Mouse (Mus musculus) cerebellum, adult 11 months (tissue): Measurements from ENCODE around the gene Smarca2.

Source experiments
- DNase-seq: peaks from one replicate; pipeline ENCODE4 v3.0.0; 2022

Gene Smarca2

DNA sequence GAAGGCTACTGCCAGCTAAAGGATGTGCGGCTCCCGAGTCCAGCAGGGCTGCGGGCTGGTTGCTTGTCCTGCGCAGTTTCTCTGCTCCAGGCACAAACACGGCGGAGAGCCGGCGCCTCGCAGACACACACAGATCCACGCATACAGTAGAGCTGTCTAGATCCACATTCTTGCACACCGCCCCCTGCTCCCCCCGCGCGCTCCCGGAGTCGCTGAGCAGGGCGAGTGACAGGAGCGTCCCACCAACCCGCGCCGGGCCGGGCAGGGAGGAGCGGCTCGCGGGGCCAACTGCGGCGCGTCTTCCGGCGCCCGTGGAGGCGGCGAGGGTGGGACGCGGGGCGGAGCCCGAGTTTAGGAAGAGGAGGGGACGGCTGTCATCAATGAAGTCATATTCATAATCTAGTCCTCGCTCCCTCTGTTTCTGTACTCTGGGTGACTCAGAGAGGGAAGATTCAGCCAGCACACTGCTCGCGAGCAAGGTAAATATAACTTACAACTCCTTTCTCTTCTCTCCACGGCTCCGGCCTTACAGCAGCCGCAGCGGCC, at the start of gene Smarca2:
Gene Smarca2, plus strand, starts transcription at position 296 of the 546 bp plus-strand sequence.
- peak; percentile 98 for DNase-seq

DNA sequence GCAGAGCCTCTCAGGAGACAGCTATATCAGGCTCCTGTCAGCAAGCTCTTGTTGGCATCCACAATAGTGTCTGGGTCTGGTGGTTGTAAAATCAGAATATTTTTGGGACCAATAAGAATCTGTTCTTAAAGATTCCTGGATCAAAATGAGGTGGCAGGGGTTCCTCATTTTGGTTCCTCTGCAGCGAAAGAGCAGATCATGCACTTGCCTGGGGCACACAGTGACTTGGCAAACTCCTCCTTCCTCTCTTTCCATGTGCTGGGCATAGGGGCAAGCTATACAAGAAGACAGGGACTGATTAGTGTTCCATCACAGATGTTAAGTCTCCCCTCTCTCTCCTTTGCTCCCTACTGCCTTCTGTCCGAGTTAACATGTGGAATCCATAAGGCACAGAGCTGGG, 40.0 kb upstream of the Smarca2 start:
- no peak for DNase-seq

DNA sequence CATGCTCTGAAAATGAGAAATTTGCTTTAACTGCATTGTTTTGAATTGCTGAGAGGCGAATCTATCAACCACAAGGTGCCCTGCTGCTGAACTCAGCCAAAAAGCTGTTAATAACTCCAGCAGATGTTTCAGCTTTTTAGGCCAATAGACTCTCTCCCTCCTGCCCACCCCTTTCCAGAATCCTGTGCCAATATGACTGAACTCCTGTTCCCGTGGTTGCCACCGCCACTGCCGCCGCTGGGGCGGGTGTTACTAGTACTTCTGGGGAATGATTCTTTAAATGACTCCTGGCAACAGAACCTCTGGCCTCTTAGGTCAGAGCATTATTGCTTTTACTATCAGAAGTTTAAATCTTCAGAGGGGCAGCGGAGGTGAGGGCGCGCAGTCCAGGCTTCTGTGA, 38.7 kb upstream of the Smarca2 start:
- DNase-seq = no peak

DNA sequence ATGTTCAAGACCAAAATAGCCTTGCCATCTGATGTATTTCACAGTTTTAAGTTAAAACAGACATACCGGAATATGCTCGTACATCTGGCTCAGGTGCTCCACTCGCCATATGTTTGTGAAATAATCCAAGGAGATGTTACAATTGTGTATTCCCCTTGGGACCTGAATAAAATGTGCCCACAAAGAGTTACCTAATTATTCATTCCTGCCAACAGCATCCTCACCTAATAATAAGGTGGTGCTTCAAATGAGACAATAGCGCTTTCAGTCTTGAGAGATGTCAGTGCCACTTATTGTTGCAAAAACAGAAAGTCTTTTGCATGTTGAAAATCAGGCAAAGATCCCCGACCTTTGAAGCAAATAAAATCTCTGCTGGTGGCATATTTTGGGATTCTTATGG, 36.6 kb upstream of the Smarca2 start:
- no peak for DNase-seq

DNA sequence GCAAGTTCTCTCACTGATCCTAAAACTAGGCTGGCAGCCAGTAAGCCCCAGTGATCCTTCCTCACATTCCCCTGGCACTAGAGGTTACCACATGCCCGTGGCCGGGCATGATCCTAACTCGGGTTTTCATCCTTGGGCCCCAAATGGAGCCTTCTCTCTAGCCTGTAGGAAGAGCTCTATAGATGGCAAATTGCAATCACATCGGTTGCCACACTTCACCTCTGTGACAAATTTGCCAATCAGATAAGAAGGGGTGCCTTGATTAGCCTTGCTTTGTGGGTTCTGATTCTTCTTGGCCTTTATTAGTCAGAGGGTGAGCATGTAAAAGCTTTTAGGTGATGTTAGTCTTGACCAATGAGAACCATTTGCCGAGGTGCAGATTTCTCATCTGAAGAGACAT, 35.9 kb upstream of the Smarca2 start:
- no peak for DNase-seq

DNA sequence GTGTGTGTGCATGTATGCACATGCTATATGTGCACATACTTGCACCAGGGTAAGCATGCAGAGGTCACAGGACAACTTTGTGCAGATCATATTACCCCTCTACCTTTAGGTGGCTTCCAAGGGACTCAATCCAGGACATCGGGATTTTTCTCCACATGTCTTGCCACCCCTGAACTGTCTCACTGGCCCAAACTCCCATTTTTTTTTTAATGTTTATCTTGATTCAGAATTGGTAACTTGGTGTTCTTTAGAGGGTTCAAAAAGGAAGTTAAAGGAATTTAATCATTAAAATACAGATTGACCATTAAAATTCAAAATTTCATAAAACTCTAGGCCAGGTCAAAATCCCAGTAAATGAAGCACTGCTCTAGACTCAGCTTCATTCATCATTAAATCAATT, 35.4 kb upstream of the Smarca2 start:
- DNase-seq = no peak

DNA sequence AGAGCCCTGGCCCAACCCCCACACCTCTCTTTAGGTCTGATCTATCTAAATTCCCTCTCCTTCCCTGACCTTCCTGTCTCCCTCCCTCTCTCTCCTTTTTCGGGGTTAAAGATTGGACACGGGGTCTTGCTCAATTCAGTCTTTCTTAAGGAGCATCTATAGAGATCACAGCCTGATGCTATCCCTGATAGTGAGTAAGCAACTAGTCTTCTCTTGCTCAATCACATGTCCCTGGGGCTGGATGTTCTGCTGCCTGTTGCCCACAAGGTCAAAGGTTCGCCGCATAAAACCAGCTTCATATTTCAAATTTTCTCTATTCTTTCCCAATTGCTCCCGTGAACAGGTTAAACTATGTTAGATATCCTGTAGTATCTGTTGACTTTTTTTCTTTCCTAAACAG, 25.2 kb upstream of the Smarca2 start:
- DNase-seq = no peak

DNA sequence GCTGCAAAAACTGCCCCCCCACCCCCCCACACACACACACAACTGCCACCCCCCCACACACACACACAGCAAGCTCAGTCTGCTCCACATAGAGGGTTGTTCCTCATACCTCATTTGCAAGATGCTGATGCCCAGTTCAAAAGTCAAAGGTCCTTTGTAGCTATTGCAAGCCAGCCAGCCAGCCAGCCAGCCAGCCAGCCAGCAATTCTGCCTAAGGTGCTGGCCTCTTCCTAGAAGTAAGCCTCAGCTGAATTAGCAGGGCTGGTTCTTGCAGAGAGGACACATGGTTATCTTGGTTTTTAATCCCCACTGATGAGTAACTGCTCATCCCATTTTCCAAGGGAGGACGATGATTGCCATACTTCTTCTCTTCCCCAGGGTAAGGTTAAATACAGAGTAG, 24.8 kb upstream of the Smarca2 start:
- no peak for DNase-seq

DNA sequence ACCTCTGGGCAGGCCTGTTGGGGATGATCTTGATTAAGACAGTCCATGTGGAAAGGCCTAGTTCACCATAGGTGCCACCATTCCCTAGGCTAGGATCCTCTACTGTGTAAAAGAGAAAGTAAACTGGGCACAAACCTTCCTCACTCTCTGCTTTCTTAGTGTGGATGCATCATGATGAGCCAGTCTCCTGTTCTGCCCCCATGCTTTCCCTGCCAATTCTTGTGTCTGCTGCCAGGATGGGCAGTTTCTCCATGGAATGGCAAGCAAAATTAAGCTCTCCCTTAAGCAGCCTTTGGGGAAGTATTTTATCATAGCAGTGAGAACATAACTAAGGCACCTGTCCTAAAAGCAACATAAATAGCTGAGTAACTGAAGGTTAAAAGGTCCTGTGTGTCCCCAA, 10.2 kb upstream of the Smarca2 start:
- no peak for DNase-seq

DNA sequence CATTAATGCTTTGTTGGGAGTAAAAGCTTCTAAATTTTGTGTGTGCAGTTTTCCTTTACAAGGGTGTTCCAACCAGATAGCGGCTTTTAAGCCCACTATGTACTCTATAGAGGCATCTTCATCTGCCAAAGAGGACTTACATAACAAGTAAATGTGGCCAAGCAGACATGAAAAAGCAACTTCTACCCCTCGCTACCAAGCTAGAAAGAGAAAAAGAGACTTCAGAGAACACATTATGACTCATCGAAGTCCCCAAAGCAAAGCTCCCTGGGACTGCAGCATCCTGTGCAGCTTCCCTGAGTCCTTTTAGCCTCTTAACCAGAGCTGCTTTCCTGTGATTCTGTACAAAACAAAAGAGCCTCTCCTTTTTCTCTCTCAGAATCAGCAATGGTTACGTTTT, 3.4 kb upstream of the Smarca2 start:
- no peak for DNase-seq

DNA sequence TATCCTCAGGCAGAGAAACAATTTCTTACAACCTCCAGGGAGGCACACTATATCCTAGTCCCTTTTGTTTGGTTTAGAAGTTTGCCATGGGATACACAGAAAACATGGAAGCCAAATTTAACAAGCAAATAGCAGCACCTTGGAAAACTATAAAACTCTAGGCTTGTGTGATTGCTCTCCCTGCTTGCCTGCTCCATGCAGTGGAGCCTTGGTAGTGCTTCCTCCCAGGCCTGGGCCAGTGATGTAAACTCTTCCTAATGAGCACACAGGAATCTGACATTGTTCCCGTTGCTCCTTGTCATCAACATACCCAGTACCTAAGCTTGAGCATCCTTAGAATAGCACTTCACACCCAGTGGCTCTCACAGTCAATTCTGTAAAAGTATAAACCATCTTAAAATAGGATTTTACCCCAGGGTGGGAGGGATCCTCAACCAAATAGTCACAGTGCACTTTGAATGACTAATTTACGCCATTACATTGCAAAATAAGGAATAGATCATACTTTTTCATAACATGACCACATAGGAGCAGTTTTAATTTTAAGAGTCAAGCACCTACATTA, 1.5 kb upstream of the Smarca2 start:
- DNase-seq = no peak

DNA sequence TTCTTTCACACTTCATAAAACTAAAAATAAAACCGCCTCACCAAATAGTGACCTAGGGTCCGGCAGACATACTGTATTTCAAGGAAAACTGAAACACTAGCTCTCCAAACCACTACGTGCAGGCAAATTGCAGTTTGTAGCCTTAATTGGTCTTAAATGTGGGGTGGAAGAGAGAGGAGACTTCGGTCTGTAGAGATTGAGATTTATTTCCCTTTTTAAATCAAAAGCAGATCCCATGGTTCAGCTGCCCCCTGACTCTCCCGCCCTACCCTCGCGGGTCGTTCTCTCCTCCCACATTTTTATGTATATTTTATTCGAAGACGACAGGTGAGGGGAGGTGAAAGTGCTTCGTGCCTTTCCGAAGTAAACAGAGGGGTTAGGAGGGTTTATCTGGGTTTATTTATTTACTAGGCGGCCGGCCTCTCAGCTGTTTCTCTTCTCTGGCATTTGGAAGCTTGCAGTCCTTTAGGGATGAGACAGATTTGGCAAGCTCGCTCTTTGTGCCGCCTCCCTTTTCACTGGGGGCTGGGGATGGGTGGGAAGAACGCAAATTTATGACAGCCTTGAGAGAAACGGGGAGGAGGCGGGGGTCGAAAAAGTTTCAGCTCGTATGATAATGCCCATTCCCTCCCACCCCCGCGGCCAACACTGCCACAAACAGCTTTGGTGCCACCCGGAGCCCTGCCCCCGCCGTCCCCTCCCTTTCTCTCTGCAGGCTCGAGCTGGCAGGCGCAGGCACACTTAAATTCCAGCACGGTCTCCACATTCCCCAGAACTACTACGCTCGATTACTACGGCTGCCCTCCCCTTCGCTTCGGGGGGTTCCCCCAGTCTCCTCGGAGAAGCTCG, 720 bp upstream of the Smarca2 start:
- no peak for DNase-seq

DNA sequence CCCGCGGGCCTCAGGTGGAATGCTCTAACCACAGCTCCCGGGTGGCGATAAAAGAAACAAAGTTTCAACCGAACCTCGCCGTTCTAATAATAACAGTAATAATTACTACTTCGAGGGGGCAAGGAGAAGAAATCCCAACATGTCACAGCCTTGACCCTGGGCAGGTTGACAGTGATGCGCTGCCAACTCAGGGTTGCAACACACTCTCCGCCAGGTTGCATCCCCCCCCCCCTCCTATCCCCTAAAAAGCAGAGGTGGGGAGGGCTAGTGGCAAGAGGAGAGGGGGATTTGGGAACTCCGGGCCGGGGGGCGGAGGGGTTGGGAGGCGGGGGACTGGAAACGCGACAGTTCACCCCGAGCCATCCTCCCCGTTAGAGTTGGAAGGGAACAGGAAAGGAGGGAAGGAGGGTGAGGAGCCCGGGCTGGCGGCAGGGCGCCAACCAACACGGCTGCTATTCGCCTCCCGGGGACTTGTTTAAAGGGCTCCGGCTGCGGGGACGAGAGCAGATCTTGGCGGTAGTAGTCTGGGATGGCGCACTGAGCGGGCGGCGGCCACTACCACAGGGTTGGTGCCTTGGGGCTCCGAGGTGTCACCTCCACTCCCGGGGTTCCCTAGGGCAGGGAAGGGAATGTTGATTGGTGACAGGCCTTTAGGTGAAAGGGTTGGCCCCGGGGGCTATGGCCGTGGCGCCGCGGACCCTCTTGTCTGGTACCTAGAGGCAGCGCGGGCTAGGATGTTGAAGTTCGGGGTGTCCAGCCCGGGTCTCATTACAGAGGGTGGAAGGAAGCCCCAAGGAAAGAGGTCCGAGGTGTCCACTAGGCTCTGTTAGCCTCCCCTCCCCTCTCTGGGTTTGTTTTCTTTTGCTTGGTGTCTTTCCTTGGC, 829 bp downstream of the Smarca2 start:
- DNase-seq = peak; percentile 74

DNA sequence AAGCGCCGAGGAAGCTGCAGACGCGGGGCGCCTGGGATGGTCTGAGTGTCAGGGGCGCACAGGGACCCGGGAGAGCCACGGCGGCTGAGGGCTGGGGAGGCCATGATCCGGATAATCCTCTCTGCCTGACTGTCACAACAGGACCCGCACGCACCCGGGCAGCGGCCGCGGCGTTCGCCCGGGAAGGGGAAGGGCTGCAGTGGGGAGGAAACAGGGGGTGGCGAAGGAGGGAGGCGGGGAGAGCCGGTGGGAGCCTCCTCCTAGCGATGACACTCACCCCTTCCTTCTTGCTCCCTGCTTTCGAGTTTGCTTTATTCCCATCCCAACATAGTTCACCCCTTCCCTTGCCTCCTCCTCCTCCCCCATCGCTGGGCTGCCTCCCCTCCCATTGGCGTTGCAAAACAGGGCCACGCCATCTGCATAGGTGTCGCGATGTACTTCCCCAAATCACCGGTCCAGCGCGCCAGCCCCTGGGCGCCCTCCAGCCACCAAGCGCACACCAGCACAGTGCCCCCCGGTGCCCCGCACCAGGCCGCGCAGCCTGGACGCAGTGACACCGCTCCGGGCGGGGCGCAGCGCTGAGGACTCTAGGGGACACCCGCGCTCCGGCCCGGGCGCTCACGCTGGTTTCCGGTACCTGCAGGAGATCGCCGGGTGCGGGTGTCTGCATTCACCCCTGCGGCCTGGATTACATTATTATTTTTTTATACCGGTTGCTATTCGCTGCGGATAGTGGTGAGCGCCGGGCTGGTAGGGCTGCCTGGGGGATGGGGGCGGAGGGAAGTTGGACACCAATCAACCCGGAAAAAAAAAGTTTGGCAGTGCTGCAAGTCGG, 1.7 kb downstream of the Smarca2 start:
- peak; percentile 77 for DNase-seq

DNA sequence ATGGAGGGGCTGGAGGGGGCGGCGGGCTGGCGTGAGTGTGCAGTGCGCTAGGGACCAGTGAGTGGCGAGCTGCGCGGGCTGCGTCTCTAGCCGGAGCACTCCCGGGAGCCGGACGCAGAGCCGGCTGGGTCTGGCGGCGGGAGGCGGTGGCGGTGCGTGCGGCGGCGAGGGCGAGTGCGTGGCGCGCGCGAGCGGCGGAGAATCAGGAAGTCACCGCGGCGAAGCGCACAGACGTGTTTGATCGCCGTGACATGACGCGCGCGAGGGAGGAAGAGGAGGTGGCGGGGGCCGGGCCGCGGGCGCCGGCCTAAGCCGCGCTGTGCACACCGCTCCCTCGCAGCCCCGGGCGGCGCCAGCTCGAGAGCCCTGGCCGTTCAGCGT, 2.3 kb downstream of the Smarca2 start:
- DNase-seq = no peak

DNA sequence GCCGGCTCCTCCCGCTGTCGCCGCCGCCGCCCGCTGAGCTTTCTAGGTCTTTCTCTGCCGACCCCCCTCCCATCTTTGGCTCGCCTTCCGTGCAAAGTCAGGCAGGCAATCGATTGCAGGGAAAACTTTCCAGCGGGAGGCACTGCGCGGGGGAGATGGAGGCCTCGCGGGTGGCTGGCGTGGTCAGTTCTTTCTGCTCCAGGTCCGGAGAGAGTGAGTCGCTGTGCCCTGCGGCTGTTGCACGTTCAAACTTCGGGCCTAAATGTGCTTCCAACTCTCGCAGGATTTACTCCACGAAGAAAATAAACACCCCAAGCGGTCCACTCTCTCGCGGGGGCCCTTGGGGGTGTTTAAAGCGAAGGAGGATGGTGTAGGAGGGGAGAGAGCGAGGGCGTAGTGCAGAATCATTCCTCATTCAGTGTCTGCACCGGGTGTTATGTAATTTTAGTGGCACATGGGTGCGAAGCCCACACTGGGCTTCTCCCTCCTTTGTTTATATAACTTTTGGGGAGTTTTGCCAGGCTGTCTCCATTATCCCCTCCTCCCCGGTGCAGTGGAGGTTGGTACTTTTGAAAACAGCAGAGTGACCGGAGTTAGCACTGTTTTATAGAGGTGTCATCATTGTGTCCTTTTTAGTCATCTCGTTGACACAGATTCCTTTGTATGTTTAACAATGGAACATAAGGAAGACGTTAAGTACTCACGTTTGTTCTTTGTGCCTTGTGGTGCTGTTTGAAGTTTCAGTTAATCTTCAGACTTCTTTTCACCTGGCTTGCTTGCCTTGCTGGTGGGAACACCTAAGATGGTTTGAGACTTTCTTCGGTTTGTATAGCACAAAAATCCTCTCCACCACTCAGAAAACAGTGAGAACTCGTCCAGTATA, 2.9 kb downstream of the Smarca2 start:
- DNase-seq = no peak

DNA sequence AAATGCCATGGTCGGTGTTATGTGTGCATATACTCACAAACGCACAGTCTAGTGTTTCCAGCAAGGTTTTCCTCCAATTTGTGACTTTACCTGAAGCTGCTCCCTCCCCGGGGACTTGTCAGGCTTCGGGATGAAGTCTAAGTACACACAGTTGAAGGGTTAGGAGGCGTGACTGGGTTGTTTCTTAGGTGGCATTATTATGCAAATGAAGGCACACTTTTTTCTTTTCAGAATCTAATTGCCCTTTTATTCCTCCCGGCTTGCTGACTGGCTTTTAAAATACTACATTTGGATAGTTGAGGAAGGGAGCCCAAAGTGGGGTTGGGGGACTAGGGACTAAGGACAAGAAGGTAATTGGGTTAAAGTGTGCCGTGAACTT, 3.6 kb downstream of the Smarca2 start:
- DNase-seq = no peak

DNA sequence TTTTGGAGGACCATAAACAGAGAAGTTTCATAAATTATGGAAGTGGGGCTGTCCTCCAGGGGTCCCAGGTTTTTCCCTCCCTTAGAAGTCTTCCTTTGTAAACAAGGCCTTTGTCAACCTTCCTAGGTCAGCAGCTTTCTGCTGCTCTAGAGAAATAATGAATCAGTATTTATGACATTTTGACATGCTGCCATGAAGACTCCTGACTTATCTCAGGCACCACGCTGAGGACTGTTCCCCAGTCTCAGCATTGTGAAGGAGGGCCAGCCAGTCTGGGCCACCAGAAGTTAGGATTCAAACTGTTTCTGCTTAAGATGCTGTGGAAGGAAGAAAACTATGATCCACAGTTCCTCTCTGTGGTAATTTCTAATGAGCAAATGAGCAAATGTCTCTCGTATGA, 4.8 kb downstream of the Smarca2 start:
- DNase-seq = no peak

DNA sequence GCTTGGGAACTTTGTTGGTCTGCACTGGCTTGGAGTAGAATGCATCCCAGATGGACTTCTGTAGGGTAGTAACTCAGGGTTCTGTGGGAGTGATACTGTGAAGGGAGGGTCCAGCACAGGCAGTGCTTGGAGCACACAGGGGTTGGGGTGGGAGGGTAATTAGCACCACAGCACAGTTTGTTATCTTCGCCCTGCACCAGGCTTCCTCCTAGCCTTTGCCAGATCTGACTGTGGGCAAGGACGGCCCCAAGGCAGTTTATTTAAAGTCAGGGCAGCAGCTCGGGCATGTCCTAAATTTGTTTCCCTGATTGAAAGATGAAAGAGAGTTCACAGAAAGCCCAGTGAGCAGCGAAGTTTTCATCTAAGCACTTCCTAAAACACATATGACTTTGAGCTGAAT, 8.1 kb downstream of the Smarca2 start:
- DNase-seq = no peak

DNA sequence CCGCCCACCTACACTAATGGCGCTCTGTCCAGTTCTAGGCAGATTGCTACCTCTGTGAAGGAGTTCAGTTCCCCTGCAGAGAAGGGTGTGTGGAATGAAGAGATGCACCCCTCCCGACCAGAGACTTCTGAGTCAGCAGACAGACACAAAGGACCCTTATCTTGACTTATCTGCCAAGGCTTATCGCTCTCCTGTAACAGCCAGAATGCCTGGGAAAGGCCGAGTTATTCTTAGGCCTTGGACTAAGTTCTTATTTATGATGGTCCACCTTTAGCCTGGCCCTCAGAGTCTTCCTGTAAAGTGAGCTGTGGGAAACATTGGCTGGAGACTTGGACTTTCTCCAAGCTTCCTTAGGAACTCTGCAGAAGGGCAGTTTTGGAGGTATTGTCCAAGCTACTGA, 8.8 kb downstream of the Smarca2 start:
- no peak for DNase-seq

DNA sequence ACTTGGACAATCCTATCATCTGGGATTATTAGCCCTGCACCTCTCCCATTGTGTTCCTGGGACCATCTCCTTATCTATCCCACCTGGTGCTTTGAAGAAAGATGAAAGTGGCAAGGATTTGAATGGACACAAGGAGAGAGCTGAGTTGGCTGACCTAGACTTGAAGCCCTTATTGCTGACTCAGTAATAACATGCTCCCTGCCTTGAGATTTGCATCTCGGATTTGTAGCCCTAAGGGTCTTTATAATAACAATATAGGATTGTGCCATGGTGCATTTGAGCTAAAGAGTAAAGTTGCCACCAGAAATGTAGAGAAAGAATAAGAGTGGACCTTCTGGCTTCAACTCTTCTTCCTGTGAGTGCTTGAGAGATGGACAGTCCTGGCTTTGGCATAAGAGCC, 11.4 kb downstream of the Smarca2 start:
- DNase-seq = no peak

DNA sequence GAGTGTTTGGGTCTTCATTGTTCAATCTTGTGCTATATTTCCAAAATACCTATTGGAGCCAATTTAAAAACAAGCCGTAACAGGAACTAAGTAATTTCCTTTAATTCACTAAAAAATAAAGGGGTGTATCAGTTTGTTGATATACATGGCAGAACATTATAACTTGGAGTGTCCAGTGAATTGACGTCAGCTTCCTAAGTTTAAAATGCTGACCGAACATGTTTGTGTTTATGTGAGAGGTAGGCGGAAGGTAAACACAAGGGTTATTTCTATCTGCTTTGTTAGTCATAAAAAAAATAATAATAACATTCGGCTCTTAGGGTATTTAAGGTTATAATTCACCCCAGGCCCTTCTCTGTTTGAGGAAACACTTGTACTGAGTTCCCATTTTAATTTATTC, 12.4 kb downstream of the Smarca2 start:
- DNase-seq = no peak
